Mouse (Mus musculus) ES-Bruce4 (cell line): ENCODE results near the gene Ptpn21.

ENCODE experiments used
- CTCF ChIP-seq: IDR thresholded peaks from one replicate; pipeline ENCODE4 v1.8.1; 2011; ENCODE audit warnings: low read depth, low read length
- POLR2A ChIP-seq: IDR thresholded peaks from one replicate; pipeline ENCODE4 v1.8.1; 2011; ENCODE audit warnings: low read length; ENCODE audit not compliant: insufficient read depth

DNA sequence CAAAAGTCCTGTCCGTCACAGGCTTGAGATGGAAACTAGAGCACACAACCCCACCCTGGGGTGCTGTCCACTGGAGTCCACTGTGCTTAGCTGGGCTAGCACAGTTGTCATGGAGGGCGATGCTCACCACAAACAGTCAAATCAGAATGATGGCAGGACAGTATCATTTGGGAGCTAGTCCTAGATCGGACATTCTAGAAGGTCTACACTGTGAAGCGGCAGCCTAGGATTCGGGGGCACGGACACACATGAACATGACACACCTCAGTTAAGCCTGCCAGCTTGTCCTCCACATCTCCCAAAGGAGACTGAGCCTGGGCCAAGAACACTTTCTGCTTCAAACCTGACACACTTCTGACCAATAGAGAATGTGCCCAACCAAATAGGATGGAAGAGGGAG is 60.3 kb downstream of the Ptpn21 start:
- TF ChIP-seq POLR2A, result no peak
- TF ChIP-seq CTCF, result no peak
